Mouse (Mus musculus) embryonic fibroblast, embryonic 13.5 days (primary cell): ENCODE results near the gene Sfpq.
A peak's percentile ranks its signal among the peaks of the same experiment; 100 is the strongest.

ENCODE experiments used
- CTCF ChIP-seq: IDR thresholded peaks from 2 replicates; pipeline ENCODE4 v1.5.1; 2011; ENCODE audit warnings: mild to moderate bottlenecking, control low read depth, low read length, moderate library complexity, borderline replicate concordance; ENCODE audit not compliant: insufficient read depth
- POLR2A ChIP-seq: IDR thresholded peaks from 2 replicates; pipeline ENCODE4 v1.6.1; 2011; ENCODE audit warnings: low read depth, mild to moderate bottlenecking, control low read depth, low read length, moderate library complexity

- TF ChIP-seq POLR2A (0 out of 2 replicates have a peak, but pooled peaks have one; percentile 34), CTCF (no peak)
These were observed 984 bp downstream of the Sfpq start for GRCm38 (mm10) chr4:127021989-127022626.
